Comparison of ENCODE assay signal across 22 mouse cellular contexts in genomic region chr1:63249261-63249660, GRCm38 (mm10). TPM values are rescaled to one million over a fixed set of nuclear protein-coding genes. Genes with fewer than 3 reads are reported as not detected.
"Had no signal": no experiment of that assay in that cellular context is flagged by ENCODE, and none has a peak within 500 bp of the region (broad histone marks: within the 10 kb centered on the region; RNA-seq: fewer than 3 reads in every experiment).

No protein-coding gene starts in this region.

- DNase-seq: kidney, adult 2 months; kidney, postnatal 25 days; layer of hippocampus, adult 9-11 months; liver, postnatal 0 days; lung, embryonic 14.5 days; right cerebral cortex, postnatal 25 days; spleen, adult 18-20 months; thymus, adult 2 months; thymus, postnatal 14 days; thymus, postnatal 4 days had no signal

- H3K9me3 ChIP-seq: limb, embryonic 12.5 days; limb, embryonic 15.5 days; neural tube, embryonic 13.5 days; stomach, embryonic 15.5 days had no signal

- H3K36me3 ChIP-seq: limb, embryonic 12.5 days; limb, embryonic 15.5 days; neural tube, embryonic 13.5 days; stomach, embryonic 15.5 days had no signal

- H3K27ac ChIP-seq: kidney, postnatal 0 days; layer of hippocampus, adult 2 months; limb, embryonic 12.5 days; limb, embryonic 15.5 days; liver, embryonic 14.5 days; macrophage; neural tube, embryonic 13.5 days; stomach, embryonic 15.5 days had no signal

- ATAC-seq: intestine, postnatal 0 days; liver, postnatal 0 days; lung, postnatal 0 days had no signal

- H3K4me3 ChIP-seq: layer of hippocampus, adult 2 months; limb, embryonic 15.5 days had no signal

- H3K9ac ChIP-seq: limb, embryonic 12.5 days; limb, embryonic 15.5 days; liver, embryonic 14.5 days; liver, postnatal 0 days; lung, embryonic 14.5 days; stomach, embryonic 15.5 days had no signal

RNA-seq across cellular contexts. Expression of gene Zdbf2, which starts 23.8 kb away (rescaled TPM):
- total RNA-seq: megakaryocyte, adult 5-6 weeks had no signal
- polyA plus RNA-seq: macrophage had no signal

RNA-seq across cellular contexts. Expression of gene Gpr1, which starts 34.9 kb away (rescaled TPM):
- total RNA-seq: megakaryocyte, adult 5-6 weeks had no signal
- polyA plus RNA-seq: intestine, embryonic 14.5 days; liver, embryonic 14.5 days; lung, embryonic 14.5 days; macrophage had no signal
